Mouse (Mus musculus): ENCODE data around the gene Susd3. TPM values are rescaled to one million over a fixed set of nuclear protein-coding genes. Genes with fewer than 3 reads are reported as not detected.

Susd3 gene
- polyA plus RNA-seq, 1 experiment from 2014 or later: 1.2 TPM

DNA sequence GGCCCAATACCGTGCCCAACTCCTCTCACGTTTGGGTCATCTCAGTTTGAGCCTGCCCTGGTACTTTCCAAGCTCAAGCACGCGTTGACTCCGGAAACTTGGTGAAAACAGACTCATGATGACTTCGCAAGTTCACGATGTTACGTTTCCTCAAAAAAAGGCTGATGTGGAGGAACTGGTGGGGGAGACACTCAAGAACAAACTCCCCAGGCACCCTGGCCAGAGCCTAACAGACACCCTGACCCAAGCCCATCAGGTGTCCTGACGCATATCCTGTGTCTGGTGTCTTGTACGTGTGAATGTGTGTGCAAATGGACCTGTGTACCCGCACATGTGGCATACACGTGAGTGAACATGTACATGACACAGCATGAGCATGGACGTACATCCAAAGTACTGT is 47.8 kb downstream of the Susd3 start:
- 88% methylated on average over 13 of the region's 13 CpGs for WGBS
- DNase-seq (ENCODE audit: low spot score): no peak

GRCm38 (mm10) chr13:49199891-49200290 is 48.6 kb downstream of the Susd3 start:
- WGBS: 90% methylated on average over 7 of the region's 7 CpGs
- no peak for DNase-seq (ENCODE audit: low spot score)
- Histone ChIP-seq H3K36me3 (replicated peaks) (peaks cover 10% of the 10 kb centered on the region), H3K9me3 (no peaks in the 10 kb centered on the region), H3K4me3 (no peak overlapping the region), H3K27ac (replicated peaks) (no peak overlapping the region), H3K4me1 (peaks cover 3% of the 10 kb centered on the region; the same call in 1 of the 2 replicates), H3K27me3 (replicated peaks; ENCODE audit: low read depth, poor library complexity, severe bottlenecking) (no peaks in the 10 kb centered on the region)

More for the DNA sequence above, 47.8 kb downstream of the Susd3 start:
- Histone ChIP-seq H3K4me1 (peaks cover 4% of the 10 kb centered on the region; the same call in 1 of the 2 replicates), H3K36me3 (replicated peaks) (peaks cover 6% of the 10 kb centered on the region), H3K27me3 (replicated peaks; ENCODE audit: low read depth, poor library complexity, severe bottlenecking) (no peaks in the 10 kb centered on the region), H3K9me3 (no peaks in the 10 kb centered on the region), H3K27ac (replicated peaks) (no peak overlapping the region), H3K4me3 (no peak overlapping the region)

- Histone ChIP-seq H3K4me3 (no peak overlapping the region), H3K9me3 (no peaks in the 10 kb centered on the region), H3K36me3 (replicated peaks) (peaks cover 10% of the 10 kb centered on the region), H3K27ac (replicated peaks) (no peak overlapping the region), H3K4me1 (peaks cover 3% of the 10 kb centered on the region; the same call in 1 of the 2 replicates), H3K27me3 (replicated peaks; ENCODE audit: low read depth, poor library complexity, severe bottlenecking) (no peaks in the 10 kb centered on the region)
- no peak for DNase-seq (ENCODE audit: low spot score)
- 92% methylated on average over 9 of the region's 9 CpGs for WGBS
Measured at GRCm38 (mm10) chr13:49198734-49199133, 49.8 kb downstream of the Susd3 start.

GRCm38 (mm10) chr13:49196766-49197165 is 51.7 kb downstream of the Susd3 start:
- Histone ChIP-seq H3K4me3 (no peak overlapping the region), H3K27me3 (replicated peaks; ENCODE audit: low read depth, poor library complexity, severe bottlenecking) (no peaks in the 10 kb centered on the region), H3K4me1 (peaks cover 13% of the 10 kb centered on the region), H3K27ac (replicated peaks) (no peak overlapping the region), H3K36me3 (replicated peaks) (peaks cover 10% of the 10 kb centered on the region), H3K9me3 (no peaks in the 10 kb centered on the region)
- DNase-seq (ENCODE audit: low spot score): no peak
- 85% methylated on average over 6 of the region's 6 CpGs for WGBS

GRCm38 (mm10) chr13:49196211-49196610 is 52.3 kb downstream of the Susd3 start:
- peaks cover 18% of the 10 kb centered on the region for H3K4me1 ChIP-seq
- 81% methylated on average over 5 of the region's 5 CpGs for WGBS
- H3K27ac ChIP-seq (replicated peaks): no peak overlapping the region
- no peaks in the 10 kb centered on the region for H3K27me3 ChIP-seq (replicated peaks; ENCODE audit: low read depth, poor library complexity, severe bottlenecking)
- no peak overlapping the region for H3K4me3 ChIP-seq
- H3K9me3 ChIP-seq: no peaks in the 10 kb centered on the region
- H3K36me3 ChIP-seq (replicated peaks): peaks cover 10% of the 10 kb centered on the region
- no peak for DNase-seq (ENCODE audit: low spot score)

- no peaks in the 10 kb centered on the region for H3K9me3 ChIP-seq
- H3K36me3 ChIP-seq (replicated peaks): peaks cover 10% of the 10 kb centered on the region
- no peak overlapping the region for H3K27ac ChIP-seq (replicated peaks)
- H3K27me3 ChIP-seq (replicated peaks; ENCODE audit: low read depth, poor library complexity, severe bottlenecking): no peaks in the 10 kb centered on the region
- H3K4me1 ChIP-seq: peaks cover 24% of the 10 kb centered on the region
- no peak overlapping the region for H3K4me3 ChIP-seq
- WGBS: 92% methylated on average over 7 of the region's 7 CpGs
- no peak for DNase-seq (ENCODE audit: low spot score)
Measured at GRCm38 (mm10) chr13:49195651-49196050, 52.9 kb downstream of the Susd3 start.

DNA sequence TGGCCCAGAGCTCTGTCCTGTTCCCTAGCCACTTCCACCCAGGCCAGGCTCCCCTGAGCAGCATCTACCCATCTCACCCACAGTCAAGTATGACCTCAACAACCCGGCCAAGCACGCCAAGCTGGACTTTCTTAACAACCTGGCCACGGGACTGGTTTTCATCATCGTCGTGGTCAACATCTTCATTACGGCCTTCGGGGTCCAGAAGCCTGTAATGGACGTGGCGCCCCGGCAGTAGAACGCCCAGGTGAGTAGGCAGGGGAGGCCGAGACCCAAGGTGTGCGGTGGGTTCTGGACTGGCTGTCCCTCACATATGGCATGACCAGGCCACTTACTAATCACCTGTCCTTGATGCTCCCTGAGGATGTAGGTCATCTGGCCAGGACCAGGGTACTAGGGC is 53.7 kb downstream of the Susd3 start:
- WGBS: 94% methylated on average over 13 of the region's 13 CpGs
- Histone ChIP-seq H3K27me3 (replicated peaks; ENCODE audit: low read depth, poor library complexity, severe bottlenecking) (peaks cover 5% of the 10 kb centered on the region; the same call in 1 of the 2 replicates), H3K4me3 (no peak overlapping the region), H3K9me3 (no peaks in the 10 kb centered on the region), H3K36me3 (replicated peaks) (peaks cover 10% of the 10 kb centered on the region), H3K4me1 (peaks cover 32% of the 10 kb centered on the region), H3K27ac (replicated peaks) (no peak overlapping the region)
- no peak for DNase-seq (ENCODE audit: low spot score)

GRCm38 (mm10) chr13:49193650-49194049 is 54.9 kb downstream of the Susd3 start:
- peaks cover 16% of the 10 kb centered on the region; the same call in 1 of the 2 replicates for H3K27me3 ChIP-seq (replicated peaks; ENCODE audit: low read depth, poor library complexity, severe bottlenecking)
- H3K4me3 ChIP-seq: no peak overlapping the region
- peaks cover 44% of the 10 kb centered on the region for H3K4me1 ChIP-seq
- no peak for DNase-seq (ENCODE audit: low spot score)
- no peaks in the 10 kb centered on the region for H3K9me3 ChIP-seq
- H3K27ac ChIP-seq (replicated peaks): no peak overlapping the region
- 92% methylated on average over 17 of the region's 17 CpGs for WGBS
- peaks cover 10% of the 10 kb centered on the region for H3K36me3 ChIP-seq (replicated peaks)

DNA sequence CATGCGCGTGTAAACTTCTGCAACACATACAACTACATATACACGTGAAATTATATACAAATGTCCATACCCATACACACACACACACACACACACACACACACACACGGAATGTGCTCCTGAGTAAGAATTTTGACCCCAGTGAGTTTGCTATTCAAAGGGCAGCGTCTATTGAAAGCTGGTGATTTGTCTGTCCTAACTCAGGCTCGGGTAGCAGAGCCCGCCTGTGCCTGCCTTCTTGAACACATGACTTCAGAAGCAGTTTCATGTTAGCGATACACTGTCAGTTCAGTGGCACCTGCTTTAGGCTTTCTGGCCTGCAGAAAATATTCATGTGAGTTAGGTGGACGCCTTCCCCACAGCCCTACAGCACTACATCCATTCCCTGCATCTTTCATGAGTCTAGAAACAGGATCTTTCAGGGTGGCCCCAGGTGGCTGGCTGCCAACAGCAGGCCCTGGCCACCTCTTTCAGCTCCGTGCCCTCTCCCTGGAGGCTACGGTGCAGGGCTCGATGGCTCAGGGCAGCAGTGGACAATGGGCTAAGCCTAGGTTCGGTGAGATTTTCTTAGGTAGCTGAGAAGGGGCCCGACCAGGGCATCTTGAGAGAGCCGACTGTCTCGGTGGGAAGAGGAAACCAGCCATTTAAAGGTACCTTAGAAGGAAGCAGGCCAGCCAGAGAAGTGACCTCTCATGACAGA is 56.2 kb downstream of the Susd3 start:
- DNase-seq (ENCODE audit: low spot score): no peak
- Histone ChIP-seq H3K4me3 (no peak overlapping the region), H3K36me3 (replicated peaks) (peaks cover 10% of the 10 kb centered on the region), H3K27me3 (replicated peaks; ENCODE audit: low read depth, poor library complexity, severe bottlenecking) (peaks cover 24% of the 10 kb centered on the region; the same call in 1 of the 2 replicates), H3K27ac (replicated peaks) (no peak overlapping the region), H3K9me3 (no peaks in the 10 kb centered on the region), H3K4me1 (peaks cover 56% of the 10 kb centered on the region)
- 85% methylated on average over 16 of the region's 16 CpGs for WGBS

DNA sequence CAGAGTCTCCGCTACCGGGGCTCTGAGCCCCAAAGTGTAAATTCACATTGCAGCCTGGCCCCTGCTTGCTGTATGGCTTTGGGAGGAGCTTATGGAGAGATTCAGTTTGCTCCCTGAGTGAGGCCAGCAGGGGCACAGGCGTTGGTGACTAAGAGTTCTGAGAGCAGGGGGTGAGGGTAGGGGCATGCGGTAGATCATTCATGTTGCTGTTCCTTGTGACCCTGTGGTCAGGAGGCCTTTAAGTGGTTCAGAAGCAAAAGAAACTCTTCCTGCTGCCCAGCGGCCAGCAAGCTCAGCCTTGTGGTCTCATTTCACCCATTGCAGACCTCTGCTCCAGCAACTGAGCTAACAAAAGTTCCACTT is 56.9 kb downstream of the Susd3 start:
- Histone ChIP-seq H3K9me3 (no peaks in the 10 kb centered on the region), H3K36me3 (replicated peaks) (peaks cover 10% of the 10 kb centered on the region), H3K4me3 (no peak overlapping the region), H3K27ac (replicated peaks) (peak overlapping the region; percentile 20), H3K4me1 (peaks cover 62% of the 10 kb centered on the region), H3K27me3 (replicated peaks; ENCODE audit: low read depth, poor library complexity, severe bottlenecking) (peaks cover 26% of the 10 kb centered on the region)
- WGBS: 67% methylated on average over 5 of the region's 5 CpGs
- DNase-seq (ENCODE audit: low spot score): no peak

DNA sequence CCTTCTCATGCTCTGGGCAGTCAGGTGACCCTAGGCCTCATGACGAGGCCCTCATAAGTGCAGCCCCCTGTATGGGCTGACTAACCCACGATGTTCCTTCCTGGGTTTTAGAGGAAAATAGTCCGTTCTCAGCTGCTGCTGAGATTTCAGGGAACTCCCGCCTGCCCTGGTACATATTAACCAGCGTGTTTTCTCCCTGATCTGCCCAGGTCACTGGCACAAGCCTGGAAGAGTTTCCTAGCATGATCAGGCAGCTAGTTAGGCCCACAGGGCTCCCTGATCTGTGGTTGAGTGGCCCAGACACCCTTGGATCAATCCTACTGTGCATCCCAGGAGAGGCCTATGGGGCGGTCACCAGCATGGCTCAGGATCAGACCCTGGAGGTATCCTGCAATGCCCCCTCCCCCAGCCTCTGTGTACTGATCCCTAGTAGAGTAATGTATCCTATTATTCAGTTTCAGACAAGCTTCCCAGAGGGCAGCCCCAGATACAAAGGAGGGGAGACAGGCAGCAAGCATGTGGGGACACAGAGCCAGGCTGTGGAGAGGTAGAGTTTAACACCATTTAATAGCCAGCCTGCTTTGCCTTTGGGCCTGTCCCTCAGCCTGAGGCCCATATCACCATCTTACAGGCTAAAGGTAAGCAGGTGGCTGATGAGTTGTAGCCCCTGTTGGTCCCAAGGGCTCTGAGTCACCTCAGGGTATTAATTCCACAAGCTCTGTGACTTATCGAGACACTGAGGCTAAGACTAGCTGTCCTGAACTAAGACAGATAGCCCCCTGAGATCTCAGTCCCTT is 57.4 kb downstream of the Susd3 start:
- no peaks in the 10 kb centered on the region for H3K9me3 ChIP-seq
- H3K27me3 ChIP-seq (replicated peaks; ENCODE audit: low read depth, poor library complexity, severe bottlenecking): peaks cover 32% of the 10 kb centered on the region
- H3K36me3 ChIP-seq (replicated peaks): peaks cover 8% of the 10 kb centered on the region
- H3K4me1 ChIP-seq: peaks cover 64% of the 10 kb centered on the region
- H3K27ac ChIP-seq (replicated peaks): peak overlapping the region; percentile 20; the same call in 1 of the 2 replicates
- WGBS: 84% methylated on average over 7 of the region's 7 CpGs
- DNase-seq (ENCODE audit: low spot score): no peak
- H3K4me3 ChIP-seq: no peak overlapping the region

GRCm38 (mm10) chr13:49189970-49190870 is 58.3 kb downstream of the Susd3 start:
- 75% methylated on average over 12 of the region's 12 CpGs for WGBS
- DNase-seq (ENCODE audit: low spot score): no peak
- Histone ChIP-seq H3K4me3 (no peak overlapping the region), H3K27me3 (replicated peaks; ENCODE audit: low read depth, poor library complexity, severe bottlenecking) (peaks cover 36% of the 10 kb centered on the region), H3K27ac (replicated peaks) (no peak overlapping the region), H3K36me3 (replicated peaks) (no peaks in the 10 kb centered on the region; the same call in 1 of the 2 replicates), H3K9me3 (no peaks in the 10 kb centered on the region), H3K4me1 (peaks cover 62% of the 10 kb centered on the region)
